Mouse (Mus musculus) hindbrain, embryonic 12.5 days (tissue): ENCODE measurements around the gene Fjx1. TPM values are rescaled to one million over a fixed set of nuclear protein-coding genes. Genes with fewer than 3 reads are reported as not detected.

Source experiments
- ATAC-seq: fragments of 200-750 bp; cut with Nextera tagmentation; 2 replicates; pipeline ENCODE4 v1.8.0; 2017; ENCODE audit warnings: moderate TSS enrichment; ENCODE audit not compliant: low FRiP score
- H3K27ac ChIP-seq: fragments of 300-500 bp; sonication (generic); 2 replicates; pipeline ENCODE4 v1.5.1; 2016; ENCODE audit warnings: mild to moderate bottlenecking
- H3K27me3 ChIP-seq: fragments of 300-500 bp; sonication (generic); 2 replicates; pipeline ENCODE4 v1.6.1; 2016; ENCODE audit warnings: mild to moderate bottlenecking
- H3K36me3 ChIP-seq: fragments of 300-500 bp; sonication (generic); 2 replicates; pipeline ENCODE4 v1.6.1; 2016; ENCODE audit warnings: mild to moderate bottlenecking
- H3K4me1 ChIP-seq: fragments of 300-500 bp; sonication (generic); 2 replicates; pipeline ENCODE4 v1.6.1; 2016
- H3K4me2 ChIP-seq: fragments of 300-500 bp; sonication (generic); replicated peaks from 2 replicates; pipeline ENCODE4 v1.6.1; 2016; ENCODE audit warnings: mild to moderate bottlenecking
- H3K4me3 ChIP-seq: fragments of 300-500 bp; sonication (generic); 2 replicates; pipeline ENCODE4 v1.5.1; 2016; ENCODE audit warnings: mild to moderate bottlenecking
- H3K9ac ChIP-seq: fragments of 300-500 bp; sonication (generic); 2 replicates; pipeline ENCODE4 v1.6.1; 2016; ENCODE audit warnings: mild to moderate bottlenecking, moderate library complexity
- H3K9me3 ChIP-seq: fragments of 300-500 bp; sonication (generic); replicated peaks from 2 replicates; pipeline ENCODE4 v1.6.1; 2016; ENCODE audit warnings: mild to moderate bottlenecking
- WGBS: fragments of 180-500 bp; shearing (Covaris S2); methylation state at CpG from one replicate; pipeline ENCODE4 v1.1.7; 2016; 5-methylcytosine and 5-hydroxymethylcytosine counted together
- polyA plus RNA-seq: library from polyadenylated mRNA; unstranded; fragments of >200 nt; fragmentation: Nextera tagmentation; extraction: Ambion mirVana; gene quantifications from 2 replicates; pipeline ENCODE4 v1.2.1, GENCODE M21; 2016

The Fjx1 gene
- polyA plus RNA-seq, 1 experiment from 2014 or later: 44.2 TPM

- peak overlapping the region; percentile 97 for H3K27ac ChIP-seq
- peak overlapping the region; percentile 92 for H3K4me2 ChIP-seq
- 0 out of 2 replicates have a peak, but pooled peaks cover 3% of the 10 kb centered on the region for H3K27me3 ChIP-seq
- WGBS: under 1% methylated on average over 43 of the region's 43 CpGs
- H3K9ac ChIP-seq: peak overlapping the region; percentile 97
- ATAC-seq: peak; percentile 24
- peak overlapping the region; percentile 91 for H3K4me3 ChIP-seq
- peaks cover 26% of the 10 kb centered on the region for H3K4me1 ChIP-seq
- H3K36me3 ChIP-seq: no peaks in the 10 kb centered on the region
- no peaks in the 10 kb centered on the region for H3K9me3 ChIP-seq
These were observed 2.0 kb downstream of the Fjx1 start for GRCm38 (mm10) chr2:102450248-102450760.

- peaks cover 26% of the 10 kb centered on the region for H3K4me1 ChIP-seq
- H3K9me3 ChIP-seq: no peaks in the 10 kb centered on the region
- H3K4me2 ChIP-seq: peak overlapping the region; percentile 92
- H3K4me3 ChIP-seq: peak overlapping the region; percentile 91
- peak overlapping the region; percentile 97 for H3K9ac ChIP-seq
- ATAC-seq: peak; percentile 55
- no peaks in the 10 kb centered on the region for H3K36me3 ChIP-seq
- H3K27ac ChIP-seq: peak overlapping the region; percentile 97
- H3K27me3 ChIP-seq: no peaks in the 10 kb centered on the region
- WGBS: under 1% methylated on average over 17 of the region's 17 CpGs
These were observed 2.6 kb downstream of the Fjx1 start for GRCm38 (mm10) chr2:102449630-102450247.

DNA sequence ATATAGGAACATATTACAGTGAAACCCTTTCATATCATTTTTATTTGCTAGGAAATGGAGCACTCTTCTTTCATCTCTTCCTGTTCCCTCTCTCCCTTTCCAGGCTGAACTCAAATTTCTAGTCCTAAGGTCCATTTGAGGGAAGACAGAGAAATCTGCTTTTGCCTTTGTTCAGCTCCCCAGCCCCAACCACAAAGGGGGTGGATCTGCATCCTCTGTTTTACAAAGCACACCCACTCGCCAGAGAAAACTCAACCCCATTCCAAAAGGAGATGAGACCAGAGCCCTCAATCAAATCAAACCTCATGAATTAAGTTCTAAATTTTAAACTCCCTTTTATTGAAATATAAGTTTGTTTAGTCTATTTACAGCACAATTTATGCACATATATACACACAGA is 3.2 kb downstream of the Fjx1 start:
- no peak overlapping the region for H3K9ac ChIP-seq
- peak overlapping the region; percentile 92 for H3K4me2 ChIP-seq
- H3K27ac ChIP-seq: 0 out of 2 replicates have a peak overlapping the region, but pooled peaks have one; percentile 9
- no peaks in the 10 kb centered on the region for H3K9me3 ChIP-seq
- WGBS: 20% methylated on average over 1 of the region's 1 CpGs
- H3K36me3 ChIP-seq: no peaks in the 10 kb centered on the region
- H3K4me1 ChIP-seq: peaks cover 26% of the 10 kb centered on the region
- no peak for ATAC-seq
- no peaks in the 10 kb centered on the region for H3K27me3 ChIP-seq
- peak overlapping the region; percentile 91 for H3K4me3 ChIP-seq

DNA sequence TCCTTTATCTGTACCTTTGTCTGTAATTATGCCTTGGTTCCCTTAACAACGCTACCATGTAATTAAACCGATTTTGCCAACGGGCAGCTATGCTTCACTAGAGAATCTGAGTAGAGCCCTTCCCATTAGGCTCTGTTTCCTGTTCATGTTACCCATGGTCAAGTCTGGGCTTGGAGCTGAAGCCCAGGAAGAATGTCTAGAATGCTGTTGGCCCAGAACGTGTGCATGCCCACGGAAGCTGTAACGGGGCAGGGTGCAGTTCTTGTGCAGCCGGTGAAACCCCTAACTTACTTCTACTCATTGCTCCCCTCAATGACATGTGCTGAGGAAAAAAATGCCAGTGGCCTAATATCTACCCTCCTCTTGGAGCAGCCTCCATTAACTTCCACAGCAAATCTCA is 4.5 kb downstream of the Fjx1 start:
- H3K4me2 ChIP-seq: peak overlapping the region; percentile 92
- H3K4me3 ChIP-seq: no peak overlapping the region

DNA sequence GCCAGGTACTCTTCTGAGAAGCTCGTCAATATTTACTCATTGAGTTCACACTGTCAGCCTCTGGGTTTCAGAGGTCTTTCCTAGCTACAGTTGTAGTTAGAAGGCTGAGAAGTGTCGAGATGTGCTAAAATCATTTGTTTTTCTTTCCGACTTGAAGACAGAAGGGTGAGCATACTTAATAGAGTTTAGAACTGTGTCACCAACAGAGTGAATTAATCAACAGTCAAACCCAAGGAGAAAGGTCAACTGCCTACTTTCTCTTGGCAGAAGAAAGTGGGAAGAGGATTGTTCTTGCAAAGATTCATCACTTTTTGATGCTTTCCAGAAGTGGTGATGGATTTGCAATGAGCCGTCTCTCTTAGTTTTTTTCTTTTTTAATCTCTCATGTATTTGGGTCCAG is 5.4 kb downstream of the Fjx1 start:
- no peak for ATAC-seq
- Histone ChIP-seq H3K9me3 (no peaks in the 10 kb centered on the region), H3K4me1 (peaks cover 16% of the 10 kb centered on the region), H3K36me3 (no peaks in the 10 kb centered on the region), H3K27ac (no peak overlapping the region), H3K9ac (no peak overlapping the region), H3K27me3 (no peaks in the 10 kb centered on the region), H3K4me2 (no peak overlapping the region), H3K4me3 (no peak overlapping the region)
- WGBS: 71% methylated on average over 4 of the region's 4 CpGs

More for the DNA sequence above, 4.5 kb downstream of the Fjx1 start:
- Histone ChIP-seq H3K27me3 (no peaks in the 10 kb centered on the region), H3K9ac (no peak overlapping the region), H3K36me3 (no peaks in the 10 kb centered on the region), H3K27ac (no peak overlapping the region), H3K9me3 (no peaks in the 10 kb centered on the region), H3K4me1 (peaks cover 23% of the 10 kb centered on the region)
- WGBS: 82% methylated on average over 7 of the region's 7 CpGs
- ATAC-seq: no peak

- Histone ChIP-seq H3K36me3 (no peaks in the 10 kb centered on the region), H3K9ac (no peak overlapping the region), H3K4me3 (no peak overlapping the region), H3K27ac (no peak overlapping the region), H3K4me1 (no peaks in the 10 kb centered on the region), H3K4me2 (no peak overlapping the region), H3K27me3 (no peaks in the 10 kb centered on the region), H3K9me3 (no peaks in the 10 kb centered on the region)
- no peak for ATAC-seq
- WGBS: 25% methylated on average over 8 of the region's 8 CpGs
These were observed 14.8 kb downstream of the Fjx1 start for GRCm38 (mm10) chr2:102437357-102438030.

DNA sequence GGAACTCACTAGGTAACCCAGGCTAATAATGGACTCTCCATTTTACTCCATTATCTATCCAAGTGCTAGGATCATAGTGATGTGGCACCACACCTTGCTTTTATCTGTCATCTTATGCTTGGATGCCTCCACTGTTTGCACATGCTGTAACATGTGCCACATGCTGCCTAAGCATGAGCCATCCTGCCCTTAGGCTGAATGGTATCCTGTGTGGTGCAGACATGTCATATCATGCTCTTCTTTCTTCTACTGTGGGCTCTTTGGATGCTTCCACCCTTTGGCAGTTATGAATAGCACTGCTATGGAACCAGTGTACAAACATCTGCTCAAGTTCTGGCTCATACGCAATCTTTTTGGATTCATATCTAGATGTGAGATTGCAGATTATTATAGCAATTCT is 18.4 kb downstream of the Fjx1 start:
- no peak for ATAC-seq
- H3K4me3 ChIP-seq: no peak overlapping the region
- no peaks in the 10 kb centered on the region for H3K9me3 ChIP-seq
- WGBS: 100% methylated on average over 1 of the region's 1 CpGs
- no peaks in the 10 kb centered on the region for H3K27me3 ChIP-seq
- H3K36me3 ChIP-seq: no peaks in the 10 kb centered on the region
- H3K4me1 ChIP-seq: no peaks in the 10 kb centered on the region
- H3K9ac ChIP-seq: no peak overlapping the region
- no peak overlapping the region for H3K27ac ChIP-seq
- H3K4me2 ChIP-seq: no peak overlapping the region

DNA sequence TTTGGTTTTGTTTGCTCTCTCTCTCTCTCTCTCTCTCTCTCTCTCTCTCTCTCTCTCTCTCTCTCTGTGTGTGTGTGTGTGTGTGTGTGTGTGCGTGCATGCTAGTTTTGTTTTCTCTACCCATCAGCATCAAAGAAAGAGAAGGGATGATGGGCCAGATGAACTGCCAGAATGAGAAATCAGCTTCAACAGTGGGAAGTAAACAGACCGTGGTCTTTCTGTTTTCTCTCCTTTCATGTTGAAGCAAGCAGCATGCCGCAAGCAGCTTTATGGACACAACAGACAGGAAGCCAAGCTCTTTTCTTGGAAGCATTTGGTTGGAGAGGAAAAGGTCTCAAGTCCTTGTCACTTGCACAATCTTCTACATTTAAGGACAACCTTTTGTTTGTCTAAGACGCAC is 21.2 kb downstream of the Fjx1 start:
- Histone ChIP-seq H3K9ac (no peak overlapping the region), H3K4me2 (no peak overlapping the region), H3K4me1 (no peaks in the 10 kb centered on the region), H3K9me3 (no peaks in the 10 kb centered on the region), H3K27me3 (no peaks in the 10 kb centered on the region), H3K4me3 (no peak overlapping the region), H3K36me3 (no peaks in the 10 kb centered on the region), H3K27ac (no peak overlapping the region)
- 54% methylated on average over 3 of the region's 4 CpGs for WGBS
- no peak for ATAC-seq

GRCm38 (mm10) chr2:102427974-102428373 is 24.3 kb downstream of the Fjx1 start:
- Histone ChIP-seq H3K27me3 (no peaks in the 10 kb centered on the region), H3K27ac (no peak overlapping the region), H3K4me2 (no peak overlapping the region), H3K9ac (no peak overlapping the region), H3K4me3 (no peak overlapping the region), H3K4me1 (no peaks in the 10 kb centered on the region), H3K9me3 (no peaks in the 10 kb centered on the region), H3K36me3 (no peaks in the 10 kb centered on the region)
- no peak for ATAC-seq

DNA sequence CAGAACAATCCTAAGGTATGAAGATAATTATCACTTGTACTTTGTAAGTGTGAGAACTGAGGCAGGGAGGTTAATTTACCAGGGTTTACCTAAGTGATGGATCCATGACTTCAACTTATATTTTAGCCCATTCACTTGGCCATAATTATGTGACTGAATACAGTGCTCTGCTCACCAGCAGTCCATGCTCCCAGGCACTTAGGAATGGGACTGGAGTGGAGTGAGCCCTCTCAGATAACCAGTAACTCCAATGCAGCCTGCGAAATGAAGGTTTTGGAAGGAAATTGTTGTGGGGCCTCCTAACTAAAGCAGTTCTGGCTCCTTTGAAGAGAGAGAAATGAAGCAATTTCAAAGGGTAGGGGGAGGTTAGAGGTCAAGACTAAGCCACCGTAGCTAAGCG is 25.9 kb downstream of the Fjx1 start:
- no peak for ATAC-seq
- Histone ChIP-seq H3K9ac (no peak overlapping the region), H3K36me3 (no peaks in the 10 kb centered on the region), H3K4me3 (no peak overlapping the region), H3K4me1 (no peaks in the 10 kb centered on the region), H3K27ac (no peak overlapping the region), H3K4me2 (no peak overlapping the region), H3K9me3 (no peaks in the 10 kb centered on the region), H3K27me3 (no peaks in the 10 kb centered on the region)
- WGBS: 43% methylated on average over 3 of the region's 3 CpGs

DNA sequence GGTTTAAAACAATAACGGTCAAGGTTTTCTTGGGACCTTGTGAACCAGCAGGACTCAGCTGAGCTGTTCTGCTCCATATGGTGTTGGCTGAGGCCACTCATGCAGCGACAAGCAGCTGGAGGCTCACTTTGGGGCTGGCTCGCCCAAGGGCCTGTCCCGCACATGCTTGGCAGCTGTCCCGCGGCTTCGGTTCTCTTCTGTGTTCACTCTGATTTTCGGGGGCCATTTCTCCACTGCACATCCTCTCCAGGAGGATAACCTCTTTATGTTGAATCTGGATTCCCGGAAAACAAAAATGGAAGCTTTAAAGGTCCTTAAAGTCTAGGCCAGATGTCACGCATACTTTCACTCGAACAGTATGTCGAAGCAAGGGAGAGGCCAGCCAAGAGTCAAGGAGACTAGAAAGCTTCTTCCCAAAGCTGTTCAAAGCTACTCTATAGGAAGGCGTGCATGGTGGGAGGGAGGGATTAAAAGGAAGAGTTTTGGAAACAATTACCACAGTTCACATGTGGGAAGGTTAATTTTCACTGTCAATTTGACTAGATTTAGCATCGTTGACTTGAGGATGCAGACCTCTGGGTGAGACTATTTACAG is 36.1 kb downstream of the Fjx1 start:
- Histone ChIP-seq H3K4me1 (no peaks in the 10 kb centered on the region), H3K4me2 (no peak overlapping the region), H3K4me3 (no peak overlapping the region), H3K27ac (no peak overlapping the region), H3K9ac (no peak overlapping the region), H3K36me3 (no peaks in the 10 kb centered on the region), H3K9me3 (no peaks in the 10 kb centered on the region), H3K27me3 (no peaks in the 10 kb centered on the region)
- ATAC-seq: no peak
- 89% methylated on average over 14 of the region's 14 CpGs for WGBS

DNA sequence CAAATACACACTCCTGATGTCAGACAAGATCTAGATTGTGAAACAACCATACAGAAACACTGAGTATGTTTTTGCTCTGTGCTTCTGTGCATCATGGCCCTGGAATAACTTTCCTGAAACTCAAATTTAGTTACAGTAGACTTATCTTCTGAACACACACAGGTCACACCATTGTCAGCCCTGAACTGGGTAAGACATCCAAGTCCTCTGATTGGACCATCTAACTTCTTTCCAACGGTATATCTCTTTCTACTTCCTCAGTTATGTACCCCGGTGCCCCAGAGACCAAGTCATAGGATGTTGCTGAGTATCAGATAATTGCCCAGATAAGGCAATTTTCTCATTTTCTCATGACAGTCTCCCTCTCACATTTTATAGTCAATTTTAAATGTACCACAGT is 39.6 kb downstream of the Fjx1 start:
- Histone ChIP-seq H3K27ac (no peak overlapping the region), H3K27me3 (no peaks in the 10 kb centered on the region), H3K4me2 (no peak overlapping the region), H3K4me3 (no peak overlapping the region), H3K9me3 (no peaks in the 10 kb centered on the region), H3K9ac (no peak overlapping the region), H3K4me1 (peaks cover 2% of the 10 kb centered on the region), H3K36me3 (no peaks in the 10 kb centered on the region)
- ATAC-seq: no peak
- WGBS: 83% methylated on average over 2 of the region's 2 CpGs
